In genomic region chr1:43798048-43798447, GRCm38 (mm10) we compare ENCODE assay signal across 24 mouse cellular contexts. TPM values are rescaled to one million over a fixed set of nuclear protein-coding genes. Genes with fewer than 3 reads are reported as not detected.
A peak's percentile ranks its signal among the peaks of the same experiment; 100 is the strongest.
DNase-seq lines count a peak whose midpoint lies in the region; ATAC-seq and TF ChIP-seq lines count a peak whose summit lies in the region.
"Had no signal": no experiment of that assay in that cellular context is flagged by ENCODE, and none has a peak within 500 bp of the region (broad histone marks: within the 10 kb centered on the region; RNA-seq: fewer than 3 reads in every experiment).

No protein-coding gene starts in this region.

- TF ChIP-seq CTCF in forebrain, postnatal 0 days (IDR thresholded peaks at IDR 0.05; ENCODE audit: low read depth) = no peak
- TF ChIP-seq CTCF in layer of hippocampus, adult 2 months (conservative IDR thresholded peaks at IDR 0.05) = no peak

- DNase-seq in forebrain, postnatal 0 days = no peak
- DNase-seq in forebrain, embryonic 14.5 days (ENCODE audit: low spot score) = no peak
- DNase-seq in heart, embryonic 10.5 days (ENCODE audit: low spot score) = peak; percentile 5
- no peak for DNase-seq in heart, postnatal 36 days
- no peak for DNase-seq in layer of hippocampus, adult 2 months (ENCODE audit: low spot score in 2 of 2)
- DNase-seq in layer of hippocampus, adult 8-10 months (ENCODE audit: low spot score in 2 of 2) = no peak
- no peak for DNase-seq in urinary bladder, postnatal 14 days (ENCODE audit: low spot score)
- DNase-seq: adrenal gland, adult 8-10 months; adrenal gland, postnatal 25 days; cerebellum, adult 18-20 months; cerebellum, adult 9-10 months; cerebellum, postnatal 14 days; gastrocnemius, postnatal 25 days; heart, adult 2 months; heart, postnatal 10 days; heart, postnatal 4 days had no signal

- WGBS in forebrain, postnatal 0 days = 67% methylated on average over 3 of the region's 3 CpGs
- WGBS in forebrain, embryonic 14.5 days = 74% methylated on average over 3 of the region's 3 CpGs
- WGBS in heart, embryonic 10.5 days = 81% methylated on average over 3 of the region's 3 CpGs
- WGBS in neural tube, embryonic 15.5 days = 51% methylated on average over 3 of the region's 3 CpGs

- H3K36me3 ChIP-seq in forebrain, postnatal 0 days (ENCODE audit: insufficient read depth) = peaks cover 6% of the 10 kb centered on the region
- H3K36me3 ChIP-seq in forebrain, embryonic 14.5 days (ENCODE audit: control insufficient read depth, insufficient read depth, low read length) = 0 out of 2 replicates have a peak, but pooled peaks cover 6% of the 10 kb centered on the region
- H3K36me3 ChIP-seq in heart, embryonic 10.5 days = peaks cover 10% of the 10 kb centered on the region
- H3K36me3 ChIP-seq in neural tube, embryonic 15.5 days = peaks cover 9% of the 10 kb centered on the region
- H3K36me3 ChIP-seq: heart, embryonic 15.5 days had no signal

- peak; percentile 27; the same call in 1 of the 2 replicates for ATAC-seq in forebrain, postnatal 0 days
- ATAC-seq in forebrain, embryonic 14.5 days = no peak
- peak; percentile 41; the same call in 1 of the 2 replicates for ATAC-seq in neural tube, embryonic 15.5 days (ENCODE audit: low FRiP score)
- ATAC-seq: activated CD4-positive, CD25-positive, alpha-beta regulatory T cell, adult 4 months; forebrain, embryonic 15.5 days; intestine, postnatal 0 days had no signal

- H3K4me3 ChIP-seq in forebrain, postnatal 0 days (ENCODE audit: low read depth, low read length) = no peak overlapping the region
- no peak overlapping the region for H3K4me3 ChIP-seq in forebrain, embryonic 14.5 days (ENCODE audit: low read depth, low read length)
- H3K4me3 ChIP-seq in heart, embryonic 10.5 days = no peak overlapping the region
- no peak overlapping the region for H3K4me3 ChIP-seq in layer of hippocampus, adult 2 months
- H3K4me3 ChIP-seq in neural tube, embryonic 15.5 days (replicated peaks) = no peak overlapping the region
- H3K4me3 ChIP-seq: embryonic facial prominence, embryonic 12.5 days; embryonic facial prominence, embryonic 15.5 days; forebrain, embryonic 15.5 days; heart, adult 2 months; heart, embryonic 12.5 days; heart, embryonic 15.5 days had no signal

- intact Hi-C loops in heart, postnatal 36 days (cut with DNase I) = no loop called here

- H3K4me2 ChIP-seq in forebrain, postnatal 0 days (ENCODE audit: low read depth) = no peak overlapping the region
- no peak overlapping the region for H3K4me2 ChIP-seq in forebrain, embryonic 14.5 days (ENCODE audit: low read length)
- H3K4me2 ChIP-seq in neural tube, embryonic 15.5 days = no peak overlapping the region
- H3K4me2 ChIP-seq: embryonic facial prominence, embryonic 12.5 days; embryonic facial prominence, embryonic 15.5 days; forebrain, embryonic 15.5 days; heart, embryonic 12.5 days; heart, embryonic 15.5 days had no signal

- no peak overlapping the region for H3K27ac ChIP-seq in forebrain, postnatal 0 days (ENCODE audit: low read depth, low read length)
- H3K27ac ChIP-seq in forebrain, embryonic 14.5 days (ENCODE audit: low read depth, low read length) = no peak overlapping the region
- no peak overlapping the region for H3K27ac ChIP-seq in heart, embryonic 10.5 days
- peak overlapping the region; percentile 40 for H3K27ac ChIP-seq in layer of hippocampus, adult 2 months
- H3K27ac ChIP-seq in neural tube, embryonic 15.5 days (replicated peaks) = peak overlapping the region; percentile 60
- H3K27ac ChIP-seq: embryonic facial prominence, embryonic 12.5 days; embryonic facial prominence, embryonic 15.5 days; forebrain, embryonic 15.5 days; heart, adult 2 months; heart, embryonic 15.5 days had no signal

- no peaks in the 10 kb centered on the region; the same call in 1 of the 2 replicates for H3K4me1 ChIP-seq in forebrain, postnatal 0 days (ENCODE audit: insufficient read depth)
- no peaks in the 10 kb centered on the region for H3K4me1 ChIP-seq in forebrain, embryonic 14.5 days (ENCODE audit: control insufficient read depth, insufficient read depth, low read length)
- H3K4me1 ChIP-seq in heart, embryonic 10.5 days = no peaks in the 10 kb centered on the region
- peaks cover 10% of the 10 kb centered on the region; the same call in 1 of the 2 replicates for H3K4me1 ChIP-seq in neural tube, embryonic 15.5 days
- H3K4me1 ChIP-seq: embryonic facial prominence, embryonic 12.5 days; embryonic facial prominence, embryonic 15.5 days; forebrain, embryonic 15.5 days; heart, embryonic 12.5 days; heart, embryonic 15.5 days had no signal

- no peaks in the 10 kb centered on the region for H3K9me3 ChIP-seq in forebrain, postnatal 0 days (ENCODE audit: low read length)
- H3K9me3 ChIP-seq in forebrain, embryonic 14.5 days (replicated peaks; ENCODE audit: control insufficient read depth, low read length) = no peaks in the 10 kb centered on the region
- H3K9me3 ChIP-seq in heart, embryonic 10.5 days = no peaks in the 10 kb centered on the region
- no peaks in the 10 kb centered on the region for H3K9me3 ChIP-seq in neural tube, embryonic 15.5 days (replicated peaks)
- H3K9me3 ChIP-seq: embryonic facial prominence, embryonic 12.5 days; embryonic facial prominence, embryonic 15.5 days; forebrain, embryonic 15.5 days; heart, embryonic 12.5 days; heart, embryonic 15.5 days had no signal

- no peaks in the 10 kb centered on the region for H3K27me3 ChIP-seq in forebrain, postnatal 0 days (ENCODE audit: insufficient read depth, low read length)
- no peaks in the 10 kb centered on the region for H3K27me3 ChIP-seq in forebrain, embryonic 14.5 days (replicated peaks; ENCODE audit: control insufficient read depth, insufficient read depth, low read length)
- H3K27me3 ChIP-seq in heart, embryonic 10.5 days (ENCODE audit: insufficient read depth, poor library complexity, severe bottlenecking) = no peaks in the 10 kb centered on the region
- H3K27me3 ChIP-seq in neural tube, embryonic 15.5 days (replicated peaks) = no peaks in the 10 kb centered on the region
- H3K27me3 ChIP-seq: embryonic facial prominence, embryonic 12.5 days; embryonic facial prominence, embryonic 15.5 days; forebrain, embryonic 15.5 days; heart, embryonic 12.5 days; heart, embryonic 15.5 days had no signal

- no peak overlapping the region for H3K9ac ChIP-seq in forebrain, postnatal 0 days
- no peak overlapping the region for H3K9ac ChIP-seq in forebrain, embryonic 14.5 days (ENCODE audit: low read length)
- no peak overlapping the region for H3K9ac ChIP-seq in neural tube, embryonic 15.5 days (replicated peaks)
- H3K9ac ChIP-seq: embryonic facial prominence, embryonic 12.5 days; embryonic facial prominence, embryonic 15.5 days; forebrain, embryonic 15.5 days; heart, embryonic 12.5 days; heart, embryonic 15.5 days had no signal

RNA-seq across cellular contexts. Expression of gene Uxs1, which starts 29.6 kb away (rescaled TPM):
- 11.6 and 18.0 TPM in 2 replicates for total RNA-seq in forebrain, postnatal 0 days (2014; rRNA removed)
- polyA plus RNA-seq in forebrain, postnatal 0 days (2015; fragmentation: Nextera tagmentation; extraction: Ambion mirVana) = 17.2 and 19.7 TPM in 2 replicates
- 14.1 and 18.5 TPM in 2 replicates for polyA plus RNA-seq in forebrain, embryonic 14.5 days (2014; fragmentation: Nextera tagmentation; extraction: Ambion mirVana)
- 15.6 and 17.2 TPM in 2 replicates for polyA plus RNA-seq in heart, embryonic 10.5 days (2016; fragmentation: Nextera tagmentation; extraction: Ambion mirVana)
- 10 to 100 TPM in 1 of 2 experiments, 1 to 10 TPM in 1; 7.6 to 10.1 TPM for total RNA-seq in heart, postnatal 36 days (2021)
- total RNA-seq in layer of hippocampus, adult 2 months (2021) = 10 to 100 TPM; 45.4 to 50.3 TPM
- 10 to 100 TPM; 41.5 to 47.7 (median 43.2) TPM for total RNA-seq in layer of hippocampus, adult 8-10 months (2022)
- 18.7 and 21.9 TPM in 2 replicates for polyA plus RNA-seq in neural tube, embryonic 15.5 days (2015; fragmentation: Nextera tagmentation; extraction: Ambion mirVana)

Comparison
In these comparisons a context has a peak if more than half of its experiments do, and no peak if none do; other contexts are left out.
1. H3K27ac ChIP-seq: peak in layer of hippocampus, adult 2 months (single experiment) and neural tube, embryonic 15.5 days (single experiment); none in forebrain, postnatal 0 days (single experiment), forebrain, embryonic 14.5 days (single experiment) and heart, embryonic 10.5 days (single experiment).